Mouse (Mus musculus) ES-Bruce4 (cell line): ENCODE measurements at regions not wholly inside any gene's neighbourhood (a gene's known extent, or its start where the extent isn't known, plus 50 kb on each side); places are given as distances from the start of the nearest gene placed in this dataset.

Source experiments
- H3K27ac ChIP-seq: 2 replicates; pipeline ENCODE4 v1.5.1; 2012; ENCODE audit warnings: low read length, inconsistent platforms; ENCODE audit not compliant: insufficient read depth
- H3K27me3 ChIP-seq: 2 replicates; pipeline ENCODE4 v1.6.1; 2012; ENCODE audit warnings: mild to moderate bottlenecking, low read length, inconsistent platforms; ENCODE audit not compliant: control insufficient read depth, poor library complexity, insufficient read depth, severe bottlenecking
- H3K36me3 ChIP-seq: 2 replicates; pipeline ENCODE4 v1.6.1; 2012; ENCODE audit warnings: inconsistent platforms, mild to moderate bottlenecking, low read length, moderate library complexity; ENCODE audit not compliant: control insufficient read depth, poor library complexity, insufficient read depth, severe bottlenecking
- H3K4me1 ChIP-seq: one replicate; pipeline ENCODE4 v1.8.1; 2011; ENCODE audit warnings: low read length; ENCODE audit not compliant: control insufficient read depth, insufficient read depth
- H3K4me3 ChIP-seq: 2 replicates; pipeline ENCODE4 v1.5.1; 2011; ENCODE audit warnings: low read depth, mild to moderate bottlenecking, low read length
- H3K9ac ChIP-seq: 2 replicates; pipeline ENCODE4 v1.6.1; 2012; ENCODE audit warnings: low read depth, mild to moderate bottlenecking, inconsistent platforms; ENCODE audit not compliant: poor library complexity, severe bottlenecking
- H3K9me3 ChIP-seq: replicated peaks from 2 replicates; pipeline ENCODE4 v1.6.1; 2012; ENCODE audit warnings: mild to moderate bottlenecking, low read length, inconsistent platforms; ENCODE audit not compliant: control insufficient read depth, poor library complexity, insufficient read depth, severe bottlenecking
- CTCF ChIP-seq: IDR thresholded peaks from one replicate; pipeline ENCODE4 v1.8.1; 2011; ENCODE audit warnings: low read depth, low read length
- EP300 ChIP-seq: IDR thresholded peaks from 2 replicates; pipeline ENCODE4 v1.6.1; 2011; ENCODE audit warnings: low read depth, low read length; ENCODE audit not compliant: insufficient read depth
- POLR2A ChIP-seq: IDR thresholded peaks from one replicate; pipeline ENCODE4 v1.8.1; 2011; ENCODE audit warnings: low read length; ENCODE audit not compliant: insufficient read depth

DNA sequence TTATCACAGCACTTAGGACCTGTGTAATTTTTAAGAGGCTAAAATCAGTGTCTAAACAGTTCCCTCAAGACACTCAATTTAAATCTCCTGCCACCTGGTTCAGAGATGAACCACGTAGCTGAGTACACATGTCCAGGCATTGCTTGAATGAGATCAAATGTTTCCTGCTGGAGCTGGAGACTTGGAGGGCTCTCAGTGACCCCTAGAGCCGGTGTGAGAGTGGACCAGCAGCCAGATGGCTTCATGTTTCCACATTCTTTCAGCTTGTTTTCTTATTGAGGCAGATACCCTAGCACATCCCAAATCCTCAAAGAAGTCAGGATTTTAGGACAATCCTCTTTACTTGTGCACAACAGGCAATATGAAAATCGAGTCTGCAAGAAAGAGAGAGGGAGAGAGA, 590.3 kb downstream of the Rab28 start:
- no peak overlapping the region for H3K9ac ChIP-seq
- TF ChIP-seq EP300, result no peak
- TF ChIP-seq POLR2A, result no peak
- no peak for TF ChIP-seq CTCF
- H3K27me3 ChIP-seq, result no peaks in the 10 kb centered on the region
- H3K27ac ChIP-seq, result no peak overlapping the region
- H3K9me3 ChIP-seq, result no peaks in the 10 kb centered on the region
- H3K4me1 ChIP-seq, result no peaks in the 10 kb centered on the region
- H3K36me3 ChIP-seq, result no peaks in the 10 kb centered on the region
- no peak overlapping the region for H3K4me3 ChIP-seq

DNA sequence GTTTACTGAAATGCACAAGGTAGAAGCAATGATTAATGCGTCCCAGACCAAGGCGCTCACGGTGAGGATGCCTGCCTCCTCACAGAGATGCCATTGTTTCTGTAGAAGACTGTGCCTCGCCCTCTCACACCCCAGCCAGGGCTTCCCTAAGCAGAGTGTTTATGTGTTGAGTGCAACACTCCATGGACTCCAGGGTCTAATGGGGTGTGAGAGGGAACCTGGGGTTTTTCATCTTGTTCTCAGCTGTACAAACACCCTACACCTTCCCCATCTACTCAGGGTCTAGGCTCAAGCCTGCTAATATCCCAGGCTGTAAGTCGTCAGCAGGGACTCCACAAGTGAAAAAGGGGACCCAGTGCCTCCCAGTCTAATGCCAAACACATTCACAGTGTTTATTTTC, 620.2 kb downstream of the Rab28 start:
- Histone ChIP-seq H3K27me3 (no peaks in the 10 kb centered on the region), H3K9ac (no peak overlapping the region), H3K4me1 (no peaks in the 10 kb centered on the region), H3K9me3 (no peaks in the 10 kb centered on the region), H3K36me3 (no peaks in the 10 kb centered on the region), H3K27ac (no peak overlapping the region), H3K4me3 (no peak overlapping the region)
- TF ChIP-seq POLR2A (no peak), CTCF (no peak), EP300 (no peak)

DNA sequence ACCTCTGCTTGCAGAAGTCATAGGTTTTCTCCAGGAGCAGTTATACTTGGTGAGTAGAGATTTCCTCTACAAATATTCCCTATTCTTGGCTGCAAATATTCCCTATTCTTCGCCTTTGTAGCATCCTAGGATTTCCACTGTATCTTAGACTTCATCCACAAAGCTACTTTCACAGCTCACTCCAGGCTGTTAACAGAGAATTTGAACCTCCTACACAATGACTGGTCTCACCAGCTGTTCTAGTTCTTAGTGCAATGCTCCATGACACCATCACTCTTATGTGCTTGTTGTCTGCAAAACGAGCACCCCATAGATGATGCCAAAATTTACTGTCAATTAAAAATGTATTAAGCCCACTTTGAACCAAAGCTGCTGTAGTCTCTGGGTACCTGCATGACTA, 631.5 kb downstream of the Rab28 start:
- no peaks in the 10 kb centered on the region for H3K4me1 ChIP-seq
- H3K9me3 ChIP-seq, result no peaks in the 10 kb centered on the region
- no peak overlapping the region for H3K9ac ChIP-seq
- H3K27ac ChIP-seq, result no peak overlapping the region
- no peak overlapping the region for H3K4me3 ChIP-seq
- no peaks in the 10 kb centered on the region for H3K27me3 ChIP-seq
- H3K36me3 ChIP-seq, result no peaks in the 10 kb centered on the region
- TF ChIP-seq CTCF (no peak), POLR2A (no peak), EP300 (no peak)

DNA sequence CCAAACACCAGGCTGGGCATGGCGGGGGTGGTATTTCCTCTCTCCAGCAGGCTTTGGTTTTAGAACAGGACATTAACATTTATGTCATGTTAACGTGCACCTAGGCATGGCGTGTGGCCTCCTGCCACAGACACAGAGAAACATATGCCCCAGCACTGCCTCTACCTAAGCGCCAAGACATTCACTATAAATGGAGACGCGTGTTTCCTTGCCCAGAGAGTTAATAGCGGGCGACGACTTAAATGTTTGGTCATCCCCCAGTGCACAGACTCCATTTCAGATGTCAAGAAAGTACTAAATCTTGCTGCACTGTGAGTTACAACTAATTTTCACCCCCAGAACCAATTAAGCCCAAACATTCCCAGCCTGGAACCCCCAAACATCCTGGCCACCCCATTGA, 646.3 kb downstream of the Rab28 start:
- H3K36me3 ChIP-seq, result no peaks in the 10 kb centered on the region
- H3K4me1 ChIP-seq, result no peaks in the 10 kb centered on the region
- no peak overlapping the region for H3K27ac ChIP-seq
- H3K4me3 ChIP-seq, result no peak overlapping the region
- H3K27me3 ChIP-seq, result no peaks in the 10 kb centered on the region
- no peaks in the 10 kb centered on the region for H3K9me3 ChIP-seq
- TF ChIP-seq EP300 (no peak), CTCF (no peak), POLR2A (no peak)
- no peak overlapping the region for H3K9ac ChIP-seq

DNA sequence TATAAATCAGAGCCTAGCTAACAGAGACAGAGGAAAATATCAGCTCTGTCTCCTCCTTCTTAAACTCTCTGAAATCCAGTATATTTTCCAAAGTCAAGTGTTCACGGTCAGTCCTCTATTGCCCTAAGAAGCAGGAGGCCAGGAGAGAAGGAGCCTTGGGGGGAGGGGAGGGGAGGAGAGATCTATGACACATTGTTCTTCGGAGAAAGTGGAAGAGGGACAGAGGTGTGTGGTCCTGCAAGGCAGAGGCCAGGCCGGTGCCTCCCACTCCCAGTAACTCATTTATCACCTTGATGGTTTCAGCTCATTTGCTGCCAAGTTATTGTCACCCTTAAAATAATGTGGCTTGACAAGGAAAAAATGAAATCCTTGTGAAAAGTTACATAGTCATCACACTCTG, 646.7 kb downstream of the Rab28 start:
- no peaks in the 10 kb centered on the region for H3K9me3 ChIP-seq
- no peaks in the 10 kb centered on the region for H3K36me3 ChIP-seq
- H3K27me3 ChIP-seq, result no peaks in the 10 kb centered on the region
- no peak overlapping the region for H3K4me3 ChIP-seq
- no peak overlapping the region for H3K27ac ChIP-seq
- no peak overlapping the region for H3K9ac ChIP-seq
- TF ChIP-seq CTCF (no peak), EP300 (no peak), POLR2A (no peak)
- no peaks in the 10 kb centered on the region for H3K4me1 ChIP-seq

DNA sequence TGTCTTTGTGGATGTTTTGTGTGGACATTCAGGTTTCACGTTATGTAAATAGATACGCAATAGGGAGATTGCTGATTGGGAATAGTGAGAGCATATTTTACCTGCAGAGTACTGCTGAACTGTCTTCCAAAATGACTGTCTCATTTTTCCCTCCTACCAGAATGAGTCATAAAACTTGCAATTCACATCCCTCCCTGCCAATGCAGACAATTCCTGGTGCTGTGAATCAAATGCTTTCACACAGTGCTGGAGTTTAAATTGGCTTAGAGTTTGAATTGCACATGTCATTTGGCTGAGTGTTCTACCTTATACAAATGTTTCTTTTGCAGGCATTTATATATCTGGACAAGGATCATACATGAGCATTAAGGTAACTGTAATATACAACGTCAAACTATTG, 649.9 kb downstream of the Rab28 start:
- Histone ChIP-seq H3K36me3 (no peaks in the 10 kb centered on the region), H3K27ac (no peak overlapping the region), H3K4me1 (no peaks in the 10 kb centered on the region), H3K9me3 (no peaks in the 10 kb centered on the region), H3K27me3 (no peaks in the 10 kb centered on the region), H3K4me3 (no peak overlapping the region), H3K9ac (no peak overlapping the region)
- TF ChIP-seq EP300 (no peak), POLR2A (no peak), CTCF (no peak)

DNA sequence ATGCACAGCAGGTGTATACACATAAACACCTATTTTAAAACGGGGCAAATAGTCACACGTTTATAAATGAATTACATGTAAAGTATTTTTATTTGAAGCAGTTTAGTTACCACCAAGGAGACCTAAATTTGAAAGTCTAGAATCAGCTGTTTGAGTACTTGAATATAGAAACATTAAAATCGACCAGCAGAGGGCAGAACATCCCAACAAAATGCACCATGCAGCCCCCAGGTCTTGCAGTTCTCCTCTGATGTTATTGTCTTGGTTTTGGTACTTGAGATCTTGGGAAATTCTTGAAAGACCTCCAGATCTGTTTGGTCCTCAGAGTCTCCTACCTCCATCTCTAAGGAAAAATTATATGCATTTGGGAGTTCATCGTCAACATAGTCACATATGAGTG, 656.0 kb downstream of the Rab28 start:
- Histone ChIP-seq H3K4me3 (no peak overlapping the region), H3K4me1 (no peaks in the 10 kb centered on the region), H3K9me3 (no peaks in the 10 kb centered on the region), H3K9ac (no peak overlapping the region), H3K36me3 (no peaks in the 10 kb centered on the region), H3K27ac (no peak overlapping the region), H3K27me3 (no peaks in the 10 kb centered on the region)
- TF ChIP-seq CTCF, result no peak
- no peak for TF ChIP-seq POLR2A
